Mouse (Mus musculus): Measurements from ENCODE around the gene Wdr59. TPM values are rescaled to one million over a fixed set of nuclear protein-coding genes. Genes with fewer than 3 reads are reported as not detected.

The Wdr59 gene
- total RNA-seq, 2 experiments from 2014 or later = 9.7 to 11.5 TPM

Small RNA genes lying within 50 kb of the gene (microRNA-seq; reads per million reads assigned to microRNA genes)
- gene Mir1957b = 0 reads per million in 2 experiments

Other genes starting within 250 kb of the Wdr59 start
- 10 to 100 TPM in 1 of 2 experiments, 1 to 10 TPM in 1; 9.0 to 11.7 TPM for gene Rfwd3, start 221.9 kb downstream of the Wdr59 start, total RNA-seq (2021)
- 1 to 10 TPM; 1.1 to 2.6 TPM for gene Mlkl, start 183.9 kb downstream of the Wdr59 start, total RNA-seq (2021)
- 1 to 10 TPM; 4.6 to 6.1 TPM for gene Fa2h, start 128.3 kb downstream of the Wdr59 start, total RNA-seq (2021)
- 10 to 100 TPM; 58.7 to 68.7 TPM for gene Znrf1, start 14.0 kb upstream of the Wdr59 start, total RNA-seq (2021)
- 1 to 10 TPM; 7.9 to 8.2 TPM for gene Ldhd, start 108.3 kb upstream of the Wdr59 start, total RNA-seq (2021)
- gene Zfp1, start 121.3 kb upstream of the Wdr59 start, total RNA-seq (2021) = 10 to 100 TPM in 1 of 2 experiments, 1 to 10 TPM in 1; 7.7 to 11.6 TPM
- gene Ctrb1, start 168.9 kb upstream of the Wdr59 start, total RNA-seq (2021) = not detected
- 10 to 100 TPM; 22.3 to 27.1 TPM for gene Bcar1, start 221.7 kb upstream of the Wdr59 start, total RNA-seq (2021)

Data from gastrocnemius, postnatal 10 days (tissue).